ENCODE assay signal across 8 mouse cellular contexts in genomic region chrX:103616162-103616535, GRCm38 (mm10). TPM values are rescaled to one million over a fixed set of nuclear protein-coding genes. Genes with fewer than 3 reads are reported as not detected.
DNase-seq lines count a peak whose midpoint lies in the region; ATAC-seq and TF ChIP-seq lines count a peak whose summit lies in the region.

No protein-coding gene starts in this region.

- DNase-seq in thymus, postnatal 0 days (ENCODE audit: low spot score), result peak; percentile 31
- no peak for DNase-seq in thymus, postnatal 10 days (ENCODE audit: low spot score in 2 of 2)
- DNase-seq in cerebellum, postnatal 10 days, result peak; percentile 68 to 74
- peak; percentile 18 to 20 for DNase-seq in frontal cortex, postnatal 10 days (ENCODE audit: low spot score in 2 of 2)
- peak; percentile 42 to 56 (median 54) for DNase-seq in liver, embryonic 14.5 days (ENCODE audit: low read depth in 3 of 3, low spot score in 3 of 3)
- DNase-seq in stomach, postnatal 0 days (ENCODE audit: low spot score), result peak; percentile 53

- H3ac ChIP-seq in myocyte (ENCODE audit: control insufficient read depth, insufficient read length), result peak overlapping the region; percentile 37

- H3K79me2 ChIP-seq in myocyte (ENCODE audit: control insufficient read depth, insufficient read depth), result peaks cover 58% of the 10 kb centered on the region

- no peak for TF ChIP-seq CTCF in liver, embryonic 14.5 days (IDR thresholded peaks at IDR 0.05; ENCODE audit: low read depth)
- TF ChIP-seq CTCF in stomach, postnatal 0 days (IDR thresholded peaks at IDR 0.05; ENCODE audit: low read depth), result no peak

- H3K9me3 ChIP-seq in intestine, embryonic 16.5 days (ENCODE audit: control insufficient read depth, low read length), result no peaks in the 10 kb centered on the region
- no peaks in the 10 kb centered on the region for H3K9me3 ChIP-seq in liver, embryonic 14.5 days (ENCODE audit: control insufficient read depth, low read length)
- no peaks in the 10 kb centered on the region for H3K9me3 ChIP-seq in stomach, postnatal 0 days (ENCODE audit: control insufficient read depth, low read length)

- H3K4me2 ChIP-seq in intestine, embryonic 16.5 days (ENCODE audit: low read depth, low read length), result peak overlapping the region; percentile 62
- peak overlapping the region; percentile 78 for H3K4me2 ChIP-seq in liver, embryonic 14.5 days (ENCODE audit: low read depth)
- H3K4me2 ChIP-seq in myocyte (ENCODE audit: low read depth), result peak overlapping the region; percentile 94
- peak overlapping the region; percentile 51 for H3K4me2 ChIP-seq in stomach, postnatal 0 days (replicated peaks; ENCODE audit: low read depth)

- peak overlapping the region; percentile 50 for H3K4me3 ChIP-seq in intestine, embryonic 16.5 days (ENCODE audit: low read length)
- H3K4me3 ChIP-seq in liver, embryonic 14.5 days (ENCODE audit: insufficient read depth in 1 of 2, low read depth in 2 of 2, low read length in 2 of 2), result peak overlapping the region; percentile 62 to 74
- peak overlapping the region; percentile 60 for H3K4me3 ChIP-seq in myocyte
- H3K4me3 ChIP-seq in stomach, postnatal 0 days (ENCODE audit: low read depth, low read length), result peak overlapping the region; percentile 44

- 15% methylated on average over 19 of the region's 19 CpGs for WGBS in intestine, embryonic 16.5 days
- WGBS in liver, embryonic 14.5 days (ENCODE audit: insufficient replicate concordance), result 24% methylated on average over 19 of the region's 19 CpGs
- 10% methylated on average over 19 of the region's 19 CpGs for WGBS in stomach, postnatal 0 days

- TF ChIP-seq EP300 in liver, embryonic 14.5 days (IDR thresholded peaks at IDR 0.05; ENCODE audit: low read depth), result no peak
- TF ChIP-seq EP300 in stomach, postnatal 0 days (optimal IDR thresholded peaks at IDR 0.05), result no peak

- no peaks in the 10 kb centered on the region for H3K27me3 ChIP-seq in intestine, embryonic 16.5 days (replicated peaks; ENCODE audit: control insufficient read depth, insufficient read depth, low read length)
- no peaks in the 10 kb centered on the region for H3K27me3 ChIP-seq in liver, embryonic 14.5 days (ENCODE audit: control insufficient read depth, insufficient read depth, low read length)
- H3K27me3 ChIP-seq in myocyte (ENCODE audit: control insufficient read depth, insufficient read depth, insufficient read length), result no peaks in the 10 kb centered on the region
- H3K27me3 ChIP-seq in stomach, postnatal 0 days (ENCODE audit: control insufficient read depth, insufficient read depth, low read length), result no peaks in the 10 kb centered on the region

- peak overlapping the region; percentile 91 for H3K27ac ChIP-seq in intestine, embryonic 16.5 days (ENCODE audit: low read length)
- H3K27ac ChIP-seq in liver, embryonic 14.5 days, result peak overlapping the region; percentile 81
- peak overlapping the region; percentile 92 for H3K27ac ChIP-seq in stomach, postnatal 0 days (replicated peaks)

- H3K9ac ChIP-seq in intestine, embryonic 16.5 days (ENCODE audit: low read depth, low read length), result peak overlapping the region; percentile 67
- H3K9ac ChIP-seq in liver, embryonic 14.5 days (replicated peaks), result peak overlapping the region; percentile 82
- H3K9ac ChIP-seq in stomach, postnatal 0 days (ENCODE audit: low read length), result peak overlapping the region; percentile 66

- no peaks in the 10 kb centered on the region for H3K4me1 ChIP-seq in intestine, embryonic 16.5 days (ENCODE audit: control insufficient read depth, insufficient read depth, low read length)
- peaks cover 0 to 6% of the 10 kb centered on the region in 2 experiments; a peak in 1 of 4 replicates for H3K4me1 ChIP-seq in liver, embryonic 14.5 days (replicated peaks; ENCODE audit: control insufficient read depth in 2 of 2, insufficient read depth in 2 of 2, low read length in 1 of 2)
- H3K4me1 ChIP-seq in stomach, postnatal 0 days (replicated peaks; ENCODE audit: control insufficient read depth, insufficient read depth), result no peaks in the 10 kb centered on the region

- peak; percentile 39 for ATAC-seq in intestine, embryonic 16.5 days
- peak; percentile 67 for ATAC-seq in liver, embryonic 14.5 days (ENCODE audit: insufficient read depth)
- peak; percentile 48 for ATAC-seq in stomach, postnatal 0 days (ENCODE audit: low FRiP score, low TSS enrichment)

- TF ChIP-seq POLR2A in myocyte (IDR thresholded peaks at IDR 0.05; ENCODE audit: insufficient read length, low read depth), result peak; percentile 30

- no peaks in the 10 kb centered on the region for H3K36me3 ChIP-seq in intestine, embryonic 16.5 days (ENCODE audit: control insufficient read depth, insufficient read depth, low read length)
- peaks cover 11% of the 10 kb centered on the region for H3K36me3 ChIP-seq in liver, embryonic 14.5 days (replicated peaks; ENCODE audit: control insufficient read depth, insufficient read depth, low read depth)
- peaks cover 13% of the 10 kb centered on the region for H3K36me3 ChIP-seq in myocyte (ENCODE audit: control insufficient read depth, insufficient read depth)
- no peaks in the 10 kb centered on the region for H3K36me3 ChIP-seq in stomach, postnatal 0 days (ENCODE audit: control insufficient read depth, insufficient read depth, low read length)

TF ChIP-seq in myocyte, 11 proteins besides CTCF, POLR2A, EP300 and RAD21:
- TF ChIP-seq POLR2AphosphoS2 (IDR thresholded peaks at IDR 0.05; ENCODE audit: insufficient read length, low read depth), result peak; percentile 36
- no peak for TF ChIP-seq MYOD1 (IDR thresholded peaks at IDR 0.05; ENCODE audit: control insufficient read depth in 1 of 3, insufficient read length in 2 of 3, low read depth in 2 of 3)

RNA-seq across cellular contexts. Expression of gene Zcchc13, which starts 14.2 kb away (rescaled TPM):
- polyA plus RNA-seq in thymus, postnatal 0 days (2015; fragmentation: Nextera tagmentation; extraction: Ambion mirVana), result not detected in 2 replicates
- polyA plus RNA-seq in intestine, embryonic 16.5 days (2015; fragmentation: Nextera tagmentation; extraction: Ambion mirVana), result not detected in 2 replicates
- not detected in 2 replicates for polyA plus RNA-seq in liver, embryonic 14.5 days (2012; rRNA removed)
- polyA plus RNA-seq in liver, embryonic 14.5 days (2014; fragmentation: Nextera tagmentation; extraction: Ambion mirVana), result not detected in 2 replicates
- polyA plus RNA-seq in myocyte (2012; fragmentation: generic; extraction: Trizol), result not detected
- polyA plus RNA-seq in stomach, postnatal 0 days (2015; fragmentation: Nextera tagmentation; extraction: Ambion mirVana), result not detected in 2 replicates

Comparison
In these comparisons a context has a peak if more than half of its experiments do, and no peak if none do; other contexts are left out.
1. DNase-seq: peak in thymus, postnatal 0 days (single experiment), cerebellum, postnatal 10 days (2 of 2), frontal cortex, postnatal 10 days (2 of 2), liver, embryonic 14.5 days (3 of 3) and stomach, postnatal 0 days (single experiment); none in thymus, postnatal 10 days (0 of 2).
2. Peak in every context shown above with its lines, with median percentiles within 50 percentile points of each other: ATAC-seq, H3K27ac ChIP-seq, H3K4me2 ChIP-seq, H3K4me3 ChIP-seq and H3K9ac ChIP-seq.